Mouse (Mus musculus) liver, postnatal 0 days (tissue): ENCODE measurements at regions not wholly inside any gene's neighbourhood (a gene's known extent, or its start where the extent isn't known, plus 50 kb on each side); places are given as distances from the start of the nearest gene placed in this dataset.

Experiments used
- ATAC-seq: fragments of 200-750 bp; cut with Nextera tagmentation; 2 replicates; pipeline ENCODE4 v1.8.0; 2017; ENCODE audit warnings: mild to moderate bottlenecking, moderate library complexity
- DNase-seq: peaks from one replicate; pipeline ENCODE4 v3.0.0-alpha.2; 2016
- H3K27ac ChIP-seq: fragments of 300-500 bp; sonication (generic); 2 replicates; pipeline ENCODE4 v1.5.1; 2014; ENCODE audit warnings: antibody characterized with exemption, moderate library complexity, mild to moderate bottlenecking, low read depth
- H3K27me3 ChIP-seq: fragments of 300-500 bp; sonication (generic); 2 replicates; pipeline ENCODE4 v1.6.1; 2014; ENCODE audit warnings: low read length, control low read depth, mixed read lengths; ENCODE audit not compliant: insufficient read depth
- H3K36me3 ChIP-seq: fragments of 300-500 bp; sonication (generic); replicated peaks from 2 replicates; pipeline ENCODE4 v1.6.1; 2014; ENCODE audit warnings: mild to moderate bottlenecking, control low read depth, low read length, moderate library complexity, mixed read lengths; ENCODE audit not compliant: insufficient read depth
- H3K4me1 ChIP-seq: fragments of 300-500 bp; sonication (generic); 2 replicates; pipeline ENCODE4 v1.6.1; 2014; ENCODE audit warnings: antibody characterized with exemption, mild to moderate bottlenecking, control low read depth; ENCODE audit not compliant: insufficient read depth
- H3K4me2 ChIP-seq: fragments of 300-500 bp; sonication (generic); 2 replicates; pipeline ENCODE4 v1.6.1; 2014; ENCODE audit warnings: low read depth, mild to moderate bottlenecking, low read length, moderate library complexity, mixed read lengths
- H3K4me3 ChIP-seq: fragments of 300-500 bp; sonication (generic); 2 replicates; pipeline ENCODE4 v1.5.1; 2014; ENCODE audit warnings: low read depth, low read length
- H3K9ac ChIP-seq: fragments of 300-500 bp; sonication (generic); replicated peaks from 2 replicates; pipeline ENCODE4 v1.6.1; 2014; ENCODE audit warnings: mild to moderate bottlenecking, moderate library complexity
- H3K9me3 ChIP-seq: fragments of 300-500 bp; sonication (generic); 2 replicates; pipeline ENCODE4 v1.6.1; 2016; ENCODE audit warnings: mild to moderate bottlenecking, control low read depth, low read length, mixed read lengths
- CTCF ChIP-seq: sonication (generic); IDR thresholded peaks from 2 replicates; pipeline ENCODE4 v1.5.1; 2016; ENCODE audit warnings: antibody characterized with exemption, low read depth
- EP300 ChIP-seq: IDR thresholded peaks from 2 replicates; pipeline ENCODE4 v1.6.1; 2016; ENCODE audit warnings: antibody characterized with exemption, low read depth, mild to moderate bottlenecking
- WGBS: fragments of 180-500 bp; shearing (Covaris S2); extraction: QIAGEN DNeasy Blood & Tissue Kit; methylation state at CpG from one replicate; pipeline ENCODE4 v1.1.7; 2014; ENCODE audit not compliant: insufficient replicate concordance; 5-methylcytosine and 5-hydroxymethylcytosine counted together

GRCm38 (mm10) chr1:157888573-157888972 is 382.0 kb downstream of the Sec16b start:
- Histone ChIP-seq H3K9ac (no peak overlapping the region), H3K4me2 (no peak overlapping the region), H3K4me1 (no peaks in the 10 kb centered on the region), H3K9me3 (no peaks in the 10 kb centered on the region), H3K36me3 (no peaks in the 10 kb centered on the region), H3K27ac (no peak overlapping the region), H3K4me3 (no peak overlapping the region), H3K27me3 (no peaks in the 10 kb centered on the region)
- ATAC-seq (no peak), DNase-seq (no peak)
- WGBS: 75% methylated on average over 7 of the region's 7 CpGs
- TF ChIP-seq CTCF (no peak), EP300 (no peak)

- ATAC-seq: no peak
- H3K36me3 ChIP-seq: no peaks in the 10 kb centered on the region
- H3K9me3 ChIP-seq: no peaks in the 10 kb centered on the region
- no peak overlapping the region for H3K4me2 ChIP-seq
- no peaks in the 10 kb centered on the region for H3K27me3 ChIP-seq
- 85% methylated on average over 2 of the region's 2 CpGs for WGBS
- no peak overlapping the region for H3K4me3 ChIP-seq
- no peak for DNase-seq
- H3K9ac ChIP-seq: no peak overlapping the region
- no peak for TF ChIP-seq CTCF
- no peak for TF ChIP-seq EP300
- H3K4me1 ChIP-seq: no peaks in the 10 kb centered on the region
- H3K27ac ChIP-seq: no peak overlapping the region
These were observed 399.6 kb downstream of the Sec16b start for GRCm38 (mm10) chr1:157906168-157906567.

- Histone ChIP-seq H3K4me3 (no peak overlapping the region), H3K9ac (no peak overlapping the region), H3K27me3 (no peaks in the 10 kb centered on the region), H3K9me3 (no peaks in the 10 kb centered on the region), H3K27ac (no peak overlapping the region), H3K36me3 (no peaks in the 10 kb centered on the region), H3K4me2 (no peak overlapping the region), H3K4me1 (no peaks in the 10 kb centered on the region)
- 46% methylated on average over 1 of the region's 1 CpGs for WGBS
- DNase-seq (no peak), ATAC-seq (no peak)
- TF ChIP-seq CTCF: no peak
- TF ChIP-seq EP300: no peak
These were observed 418.3 kb downstream of the Brinp2 start for GRCm38 (mm10) chr1:157937800-157938348.

GRCm38 (mm10) chr1:157939516-157939915 is 416.6 kb downstream of the Brinp2 start:
- no peak for TF ChIP-seq EP300
- no peak for TF ChIP-seq CTCF
- Histone ChIP-seq H3K36me3 (no peaks in the 10 kb centered on the region), H3K4me2 (no peak overlapping the region), H3K4me3 (no peak overlapping the region), H3K9me3 (no peaks in the 10 kb centered on the region), H3K27ac (no peak overlapping the region), H3K4me1 (no peaks in the 10 kb centered on the region), H3K9ac (no peak overlapping the region), H3K27me3 (no peaks in the 10 kb centered on the region)
- no peak for ATAC-seq
- DNase-seq: no peak
- WGBS: 57% methylated on average over 1 of the region's 1 CpGs

GRCm38 (mm10) chr1:157940331-157940758 is 415.8 kb downstream of the Brinp2 start:
- H3K4me3 ChIP-seq: no peak overlapping the region
- H3K9me3 ChIP-seq: no peaks in the 10 kb centered on the region
- no peak overlapping the region for H3K27ac ChIP-seq
- no peak overlapping the region for H3K9ac ChIP-seq
- no peaks in the 10 kb centered on the region for H3K36me3 ChIP-seq
- TF ChIP-seq CTCF (no peak), EP300 (no peak)
- no peaks in the 10 kb centered on the region for H3K27me3 ChIP-seq
- no peak for DNase-seq
- no peak overlapping the region for H3K4me2 ChIP-seq
- WGBS: 34% methylated on average over 3 of the region's 3 CpGs
- no peak for ATAC-seq
- no peaks in the 10 kb centered on the region for H3K4me1 ChIP-seq

GRCm38 (mm10) chr1:157957506-157957905 is 398.6 kb downstream of the Brinp2 start:
- ATAC-seq: no peak
- Histone ChIP-seq H3K27me3 (no peaks in the 10 kb centered on the region), H3K4me2 (no peak overlapping the region), H3K4me1 (no peaks in the 10 kb centered on the region), H3K9ac (no peak overlapping the region), H3K4me3 (no peak overlapping the region), H3K9me3 (no peaks in the 10 kb centered on the region), H3K27ac (no peak overlapping the region), H3K36me3 (no peaks in the 10 kb centered on the region)
- TF ChIP-seq EP300: no peak
- no peak for TF ChIP-seq CTCF
- DNase-seq: no peak
- WGBS: 52% methylated on average over 4 of the region's 4 CpGs

GRCm38 (mm10) chr1:157964461-157964860 is 391.7 kb downstream of the Brinp2 start:
- Histone ChIP-seq H3K4me2 (no peak overlapping the region), H3K4me1 (no peaks in the 10 kb centered on the region), H3K36me3 (no peaks in the 10 kb centered on the region), H3K27me3 (no peaks in the 10 kb centered on the region), H3K4me3 (no peak overlapping the region), H3K9ac (no peak overlapping the region), H3K9me3 (no peaks in the 10 kb centered on the region), H3K27ac (no peak overlapping the region)
- DNase-seq (no peak), ATAC-seq (no peak)
- 80% methylated on average over 3 of the region's 3 CpGs for WGBS
- no peak for TF ChIP-seq EP300
- TF ChIP-seq CTCF: no peak
